Mouse (Mus musculus): ENCODE measurements at regions not wholly inside any gene's neighbourhood (a gene's known extent, or its start where the extent isn't known, plus 50 kb on each side); places are given as distances from the start of the nearest gene placed in this dataset.

DNA sequence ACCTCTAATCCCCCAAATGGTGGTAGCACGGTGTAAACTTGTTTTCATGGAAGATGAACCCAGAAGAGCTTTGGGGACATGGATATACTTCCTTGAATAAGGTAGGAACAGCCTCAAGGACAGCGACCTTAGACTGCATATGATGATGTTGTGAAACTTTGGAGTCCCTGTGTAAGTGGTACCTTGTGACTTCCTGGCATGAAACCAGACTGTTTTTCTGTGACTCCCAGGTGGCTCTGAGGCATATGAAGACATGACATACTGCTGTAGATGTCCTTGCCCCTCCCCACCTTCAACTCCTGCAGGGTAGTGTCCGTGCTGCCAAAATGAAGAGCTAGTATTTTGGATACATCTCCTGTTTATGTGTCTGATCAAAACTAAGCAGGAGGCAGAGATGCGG is 138.1 kb downstream of the Sox9 start:
- TF ChIP-seq POLR2A (IDR thresholded peaks at IDR 0.05; ENCODE audit: extremely low read depth, insufficient read depth, low read length) (no peak), CTCF (IDR thresholded peaks at IDR 0.05; ENCODE audit: low read depth, low read length) (no peak)
